Mouse (Mus musculus) megakaryocyte, embryonic 14.5 days (primary cell): Measurements from ENCODE around the gene Tas1r1.

Experiments
- FLI1 ChIP-seq: IDR thresholded peaks from 2 replicates; pipeline ENCODE4 v1.6.1; 2012; ENCODE audit warnings: low read length, inconsistent platforms, mixed read lengths
- GATA1 ChIP-seq: IDR thresholded peaks from 3 replicates; pipeline ENCODE4 v1.6.1; 2012; ENCODE audit warnings: mixed read lengths, low read length, inconsistent platforms, borderline replicate concordance

DNA sequence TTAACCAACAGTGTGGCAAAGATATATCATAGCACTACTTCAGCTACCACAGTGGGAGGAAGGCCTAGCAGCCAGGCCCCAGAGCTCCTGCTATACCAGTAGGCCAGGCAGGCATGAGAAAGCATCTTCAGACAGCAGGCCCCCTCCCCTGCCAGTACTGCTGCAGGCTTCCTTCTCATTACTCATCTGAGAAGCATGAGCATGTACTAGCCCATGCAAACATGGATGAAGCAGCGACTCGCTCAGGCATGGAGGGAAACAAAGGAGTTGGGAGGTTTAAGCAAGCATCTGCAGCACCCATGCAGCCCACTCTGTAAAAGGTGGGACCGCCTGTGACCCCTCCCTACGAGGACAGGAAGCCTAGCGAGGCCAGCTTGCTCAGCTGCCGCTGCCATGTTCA lies 19.3 kb downstream of the Tas1r1 start:
- TF ChIP-seq GATA1 (no peak), FLI1 (no peak)
